Mouse (Mus musculus) spleen, postnatal 10 days (tissue): ENCODE data around the gene Fat3.

ENCODE experiments used
- DNase-seq, 2 experiments: peaks; one replicate each; pipeline ENCODE4 v3.0.0; 2021 to 2022; ENCODE audit warnings: low spot score in 2 of 2

The Fat3 gene

DNA sequence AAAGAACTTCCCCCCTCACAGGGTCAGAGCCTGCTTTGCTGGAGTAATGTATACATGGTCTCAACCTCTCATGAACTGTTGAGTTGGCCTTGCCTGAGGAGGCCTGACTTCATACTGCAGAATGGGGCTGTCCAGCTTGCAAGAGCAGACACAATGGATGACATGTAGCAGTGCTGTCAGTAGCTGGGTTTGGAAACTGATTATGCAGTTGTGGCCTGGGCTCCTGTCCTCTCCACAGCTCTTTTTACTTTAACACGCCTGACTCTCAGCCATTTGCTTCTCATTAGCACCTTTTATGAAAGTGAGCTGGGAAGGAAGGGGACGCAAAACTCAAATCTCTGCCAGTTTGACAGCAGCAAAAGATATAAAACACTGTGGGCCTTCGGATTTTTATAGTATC, 356.4 kb downstream of the Fat3 start:
- no peak for DNase-seq

DNA sequence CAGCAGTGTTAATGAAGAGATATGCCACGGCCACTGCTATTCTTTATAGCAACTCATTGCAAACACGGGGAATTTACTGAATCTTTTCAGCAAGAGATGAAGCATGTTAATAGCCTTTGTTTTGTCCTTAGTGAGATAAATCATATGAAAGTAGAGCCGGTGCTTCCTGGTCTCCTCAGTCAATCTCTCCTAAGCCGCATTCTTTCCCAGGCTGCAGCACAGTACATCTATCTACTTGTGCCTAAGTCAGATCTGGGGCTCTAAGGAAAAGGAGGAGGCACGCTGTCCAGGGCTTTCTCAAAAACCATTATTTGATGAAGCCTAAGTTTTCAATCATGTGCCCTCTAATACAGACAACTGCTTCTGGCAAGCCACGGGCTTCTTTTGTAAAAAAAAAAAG, 361.8 kb downstream of the Fat3 start:
- DNase-seq: no peak

DNA sequence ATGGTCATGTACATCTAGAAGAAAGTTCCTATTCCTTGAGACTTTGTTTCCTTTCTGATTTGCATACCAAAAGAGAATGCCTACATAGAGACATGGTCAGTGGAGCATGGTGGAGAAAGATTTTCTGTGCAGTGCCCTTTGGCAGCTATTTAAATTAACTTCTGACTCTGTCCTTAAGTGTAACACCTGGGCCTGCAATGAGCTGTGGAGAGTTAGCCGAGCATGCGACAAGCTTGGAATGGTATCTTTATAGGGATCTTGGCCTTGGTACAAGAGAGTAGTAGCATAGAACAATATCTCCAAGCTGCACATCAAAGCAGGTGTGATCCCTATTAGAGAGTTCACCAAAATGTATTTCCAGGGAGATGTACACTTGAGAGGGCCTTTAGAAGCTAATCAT, 368.0 kb downstream of the Fat3 start:
- DNase-seq: no peak

DNA sequence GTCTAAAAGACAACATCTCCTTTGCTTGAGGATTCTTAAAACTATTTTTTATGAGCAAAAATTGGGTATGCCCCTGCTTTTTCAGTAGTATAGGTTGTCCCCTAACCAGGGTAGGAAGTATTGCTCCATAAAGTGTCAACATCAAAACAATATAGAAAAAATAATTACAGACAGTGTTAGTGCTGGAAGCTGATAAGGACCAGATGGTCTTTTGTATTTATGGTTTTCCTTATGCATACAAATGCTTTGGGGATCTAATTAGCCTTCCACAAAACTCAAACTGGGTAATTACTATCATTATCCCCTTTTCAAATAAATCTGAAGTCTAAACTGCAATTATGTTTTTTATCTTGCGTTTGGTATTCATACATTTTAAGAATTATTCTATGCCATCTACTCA, 368.5 kb downstream of the Fat3 start:
- DNase-seq: no peak

DNA sequence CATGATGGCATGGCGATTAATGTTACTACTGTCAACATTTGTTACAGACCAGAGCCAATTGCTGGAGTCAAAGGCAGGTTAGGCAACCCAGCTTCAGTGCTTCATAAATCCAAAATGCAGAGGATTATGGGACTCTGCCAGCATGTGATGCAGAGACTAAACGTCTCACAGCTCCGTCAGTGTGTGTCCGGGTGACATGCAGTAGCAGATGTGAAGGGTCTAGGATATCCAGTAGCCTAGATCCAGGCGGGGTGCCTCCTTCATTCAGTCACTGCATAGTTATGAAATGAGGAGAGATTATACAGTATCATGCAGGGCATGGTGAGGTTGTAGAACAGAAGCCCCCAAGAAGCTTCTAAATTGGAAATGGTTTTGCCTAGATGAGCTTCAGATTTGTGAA, 379.3 kb downstream of the Fat3 start:
- no peak for DNase-seq

DNA sequence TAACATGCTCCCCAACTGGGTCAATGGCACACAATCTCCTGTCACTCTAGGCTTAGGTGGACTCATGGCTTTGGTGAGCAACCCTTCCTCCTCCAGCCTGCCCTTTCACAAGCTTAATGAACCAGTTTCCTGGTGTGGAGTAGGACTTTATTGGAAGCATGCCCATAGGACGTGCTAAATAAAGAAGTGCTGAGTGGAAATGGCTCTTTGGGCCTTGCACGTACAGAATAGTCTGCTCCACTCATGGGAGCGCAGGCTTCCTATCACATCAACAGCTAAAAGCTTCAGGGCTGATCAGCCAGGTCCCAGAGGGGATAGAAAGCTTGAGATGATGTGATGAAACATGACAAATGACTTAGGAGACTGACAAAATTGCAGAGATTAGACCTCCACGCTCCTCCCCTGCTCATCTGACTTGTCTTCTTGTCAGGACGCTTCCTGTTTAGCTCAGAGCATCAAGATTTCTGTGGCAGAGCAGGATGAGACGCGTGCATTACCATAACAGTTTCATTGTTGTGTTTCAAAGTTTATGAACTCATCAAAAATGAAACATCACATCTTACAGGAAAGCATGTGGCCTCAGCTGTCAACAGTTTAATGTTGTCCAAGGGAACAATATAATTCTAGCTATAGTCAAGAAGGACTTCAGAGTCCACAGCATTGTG, 386.1 kb downstream of the Fat3 start:
- DNase-seq: no peak

DNA sequence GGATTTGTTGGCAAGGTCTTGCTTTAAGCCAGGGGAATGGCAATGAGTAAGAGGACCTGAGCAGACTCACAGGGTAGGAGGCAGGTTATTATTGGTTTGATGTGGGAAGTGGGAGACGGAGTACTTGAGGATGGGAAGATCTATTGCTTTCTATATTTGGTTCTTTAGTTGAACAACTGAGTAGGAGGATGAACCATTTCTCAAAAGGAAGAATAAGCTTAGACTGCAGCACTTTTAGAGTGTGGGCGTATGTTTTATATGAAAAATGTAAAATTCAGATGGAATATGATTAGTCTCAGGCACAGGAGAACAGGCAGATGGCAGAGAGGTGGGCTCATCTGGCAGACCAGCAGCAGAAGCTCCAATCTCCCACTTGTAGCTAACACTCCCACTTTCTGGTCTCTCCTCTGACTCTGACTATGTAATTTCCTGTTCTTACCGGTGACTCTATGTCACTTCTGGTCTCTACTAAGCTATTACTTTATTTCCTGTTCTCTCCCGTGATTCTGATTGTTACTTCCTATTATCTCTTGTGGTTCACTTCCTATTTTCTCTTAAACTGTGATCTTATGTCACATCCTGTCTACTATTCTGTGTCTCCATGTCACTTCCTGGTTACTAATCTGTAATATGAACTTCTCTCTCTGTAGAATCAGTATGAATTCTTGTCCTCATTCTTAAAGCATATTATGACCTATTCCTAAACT, 387.0 kb downstream of the Fat3 start:
- DNase-seq: no peak

DNA sequence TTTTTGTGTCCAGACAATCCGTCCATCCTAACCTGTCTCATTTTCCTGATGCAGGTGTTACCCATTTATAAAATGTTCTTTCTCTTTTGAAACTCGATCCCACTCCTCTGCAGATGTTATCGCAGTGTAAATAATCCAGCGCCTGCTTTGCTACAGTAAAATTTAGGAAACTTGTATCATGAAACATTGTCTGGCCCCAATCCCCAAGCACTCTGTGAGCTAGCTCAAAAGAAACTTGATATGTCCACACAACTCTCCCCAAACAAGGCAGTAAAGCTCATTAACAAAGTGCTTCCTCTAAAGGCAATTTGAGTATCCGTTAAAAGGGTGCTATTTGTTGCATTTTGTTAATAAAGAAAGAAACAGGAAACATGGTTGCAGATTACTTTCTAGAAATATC, 393.2 kb downstream of the Fat3 start:
- DNase-seq: no peak

DNA sequence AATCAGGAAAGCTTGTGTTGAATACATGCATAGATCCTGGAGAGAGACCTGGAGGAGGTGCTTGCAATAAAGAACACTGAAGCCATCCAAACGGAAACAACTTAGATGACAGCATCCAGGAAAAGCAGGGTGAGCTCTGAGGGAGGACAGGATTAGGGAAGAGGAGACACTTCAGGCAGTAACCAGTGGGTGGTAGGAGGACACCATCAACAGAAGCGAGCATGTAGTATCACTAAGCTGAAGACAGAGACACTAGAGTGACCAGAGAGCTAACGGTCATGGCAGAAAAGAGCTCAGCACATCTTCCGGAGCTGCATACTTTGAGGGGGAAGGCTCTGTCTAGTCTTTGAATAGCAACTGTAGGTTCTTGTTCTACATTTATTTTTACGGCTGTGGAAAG, 393.7 kb downstream of the Fat3 start:
- DNase-seq: no peak

DNA sequence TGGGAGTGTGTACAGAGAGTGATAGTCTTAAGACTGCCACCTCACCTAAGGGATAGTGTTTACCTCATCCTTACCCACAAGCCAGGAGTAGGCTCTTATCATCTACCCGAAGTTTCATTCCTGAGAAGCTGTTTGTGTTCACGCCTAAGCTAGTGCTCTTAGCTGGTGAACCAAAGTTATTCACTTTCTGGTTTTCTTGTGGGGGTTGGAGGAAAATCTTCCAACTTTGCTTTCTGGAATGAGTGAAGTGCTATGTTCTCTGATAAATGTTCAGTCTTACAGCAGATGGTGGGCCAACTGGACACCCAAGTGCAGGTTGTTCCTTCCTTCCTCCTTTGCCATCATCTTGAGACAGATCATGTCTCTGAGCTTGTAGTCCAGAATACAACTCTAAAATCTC, 402.5 kb downstream of the Fat3 start:
- DNase-seq: no peak

DNA sequence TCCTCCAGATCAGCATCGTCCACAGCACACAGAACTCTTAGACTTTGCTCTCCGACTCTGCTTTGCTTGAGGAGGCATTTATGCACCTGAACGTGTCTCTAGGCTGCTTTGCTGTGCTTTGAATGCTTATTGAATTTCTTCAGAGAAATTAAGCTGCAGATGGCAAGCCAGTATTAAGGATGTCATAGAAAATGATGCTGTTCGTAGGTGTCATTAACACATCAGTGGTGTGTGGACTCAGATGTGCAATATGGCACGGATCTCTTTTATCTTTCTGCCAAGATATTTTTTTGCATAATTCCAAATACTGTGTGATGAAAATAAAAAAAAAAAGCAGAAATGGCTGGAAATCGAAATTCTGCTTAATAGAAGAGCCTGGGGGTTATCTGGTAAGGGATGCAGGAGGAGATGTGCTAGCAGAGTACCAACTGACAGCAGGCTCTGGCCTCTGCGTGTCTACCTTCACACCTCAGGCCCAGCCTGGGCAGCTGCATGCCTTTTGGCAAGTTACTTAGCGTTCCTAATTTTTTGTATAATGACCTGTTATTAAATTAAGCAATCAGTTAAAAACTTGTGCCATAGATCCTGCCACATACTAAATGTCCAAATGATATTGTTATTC, 407.9 kb downstream of the Fat3 start:
- DNase-seq: no peak

DNA sequence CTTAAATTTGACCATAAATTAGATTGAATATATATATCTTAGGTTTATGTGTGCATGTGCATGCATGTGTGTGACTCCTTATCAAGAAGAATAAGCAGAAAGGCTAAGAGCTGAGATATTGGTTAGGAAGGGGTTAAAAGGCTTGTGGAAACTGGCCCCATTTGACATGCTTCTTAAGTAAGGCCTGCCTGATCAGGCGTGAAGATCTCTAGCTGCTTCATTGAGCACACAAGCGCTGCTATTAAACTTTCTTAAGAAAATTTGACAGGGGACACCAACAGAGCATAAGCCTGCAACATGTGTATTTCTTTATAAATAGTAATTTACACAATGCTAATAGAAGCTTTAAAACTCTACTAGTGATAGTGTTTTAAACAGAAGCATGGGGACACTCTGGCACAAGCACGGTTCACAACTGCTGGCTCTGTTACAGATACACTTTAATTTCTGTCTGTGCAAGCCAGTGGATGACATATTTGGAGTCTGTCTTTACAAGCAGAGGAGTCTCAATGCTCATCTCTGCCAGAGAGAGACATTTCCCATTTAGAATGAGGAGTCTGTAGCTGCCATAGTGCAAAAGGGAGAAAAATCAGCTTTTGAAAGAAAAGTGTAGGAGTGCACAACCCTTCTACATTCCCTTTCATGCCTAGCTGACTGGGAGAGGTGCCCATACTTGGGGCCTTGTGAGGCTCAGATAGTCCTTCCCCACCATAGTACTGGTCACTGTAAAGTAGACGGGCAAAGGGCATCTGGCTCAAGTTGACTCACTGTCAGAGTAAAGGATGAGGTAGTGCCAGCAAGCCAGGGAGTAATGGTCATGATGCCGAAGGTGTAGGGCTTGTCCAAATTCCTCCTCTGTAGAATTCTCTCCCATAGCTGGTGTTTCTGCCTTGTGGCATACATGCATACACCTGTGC, 408.8 kb downstream of the Fat3 start:
- no peak for DNase-seq

DNA sequence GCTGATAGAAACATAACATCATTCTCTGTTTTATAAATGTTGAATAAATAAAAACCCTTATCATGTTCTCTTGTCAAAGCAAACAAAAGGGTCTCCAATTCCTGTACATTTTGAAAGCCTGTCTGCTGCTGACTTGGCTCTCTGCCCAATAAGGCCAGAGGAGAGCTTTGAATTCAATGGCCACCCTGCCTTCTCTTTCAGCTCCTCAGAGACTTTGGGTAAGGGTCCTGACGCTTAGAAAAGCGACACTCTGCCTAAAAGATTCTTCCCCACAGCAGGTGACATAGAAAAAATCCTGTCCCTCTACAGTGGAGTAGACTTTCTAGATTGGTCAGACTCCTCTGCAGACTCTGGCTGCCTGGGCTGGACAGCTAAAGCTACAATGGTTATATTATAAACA, 421.8 kb downstream of the Fat3 start:
- no peak for DNase-seq

DNA sequence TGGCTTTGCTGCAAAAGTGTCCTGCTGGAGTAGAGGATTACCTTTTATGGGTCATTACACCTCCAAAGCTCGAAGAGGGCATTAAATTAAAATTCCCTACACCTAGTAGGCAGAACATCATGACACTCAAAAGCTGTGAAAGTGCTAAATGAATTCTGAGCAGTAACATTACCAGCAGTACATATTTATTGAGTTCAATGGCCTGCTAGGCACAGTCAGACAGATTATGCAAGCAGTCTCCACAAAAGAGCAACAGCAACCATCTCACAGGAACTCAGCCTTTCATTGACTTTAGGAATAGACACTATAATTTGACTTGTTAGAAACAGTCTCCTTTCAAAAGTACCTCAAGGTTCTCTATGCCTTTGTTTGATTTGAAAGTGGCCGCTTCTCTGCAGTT, 426.4 kb downstream of the Fat3 start:
- DNase-seq: no peak

DNA sequence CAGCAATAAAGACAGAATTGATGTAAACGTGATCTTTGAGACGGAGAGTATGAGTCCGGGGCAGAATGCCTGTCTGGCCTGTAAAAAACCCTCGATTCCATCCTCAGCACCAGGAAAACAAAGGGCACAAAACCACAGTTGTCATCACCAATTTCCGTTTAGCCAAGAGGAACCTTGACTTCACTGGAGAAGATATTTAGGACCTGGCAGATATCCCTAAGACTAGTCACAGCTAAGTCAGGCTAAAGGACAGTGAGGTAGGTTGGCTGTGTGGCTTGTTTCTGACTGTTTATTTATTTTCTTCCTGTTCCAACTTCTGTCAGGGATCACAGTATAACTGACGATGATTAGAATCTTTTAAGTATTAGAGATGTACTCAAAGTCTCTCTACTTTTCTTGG, 427.0 kb downstream of the Fat3 start:
- DNase-seq: no peak

DNA sequence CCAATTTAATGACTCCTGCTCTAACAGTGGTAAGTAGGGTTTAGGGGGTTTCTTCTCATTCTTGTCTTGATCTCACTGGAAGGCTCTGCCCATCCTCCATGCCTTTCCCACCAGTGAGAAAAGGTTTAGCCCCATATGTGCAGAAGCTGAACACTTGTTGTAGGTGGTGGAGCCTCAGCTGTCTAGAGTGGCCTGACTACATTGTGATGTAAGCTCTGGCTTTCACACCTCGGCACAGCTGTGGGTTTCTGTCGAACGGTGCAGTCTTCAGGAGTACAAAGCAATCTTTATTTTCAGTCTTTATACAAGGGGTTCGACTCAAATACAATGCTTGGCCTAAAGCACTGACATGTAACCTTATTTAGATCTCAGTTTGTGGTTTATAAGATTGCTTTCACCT, 437.6 kb downstream of the Fat3 start:
- DNase-seq: no peak

DNA sequence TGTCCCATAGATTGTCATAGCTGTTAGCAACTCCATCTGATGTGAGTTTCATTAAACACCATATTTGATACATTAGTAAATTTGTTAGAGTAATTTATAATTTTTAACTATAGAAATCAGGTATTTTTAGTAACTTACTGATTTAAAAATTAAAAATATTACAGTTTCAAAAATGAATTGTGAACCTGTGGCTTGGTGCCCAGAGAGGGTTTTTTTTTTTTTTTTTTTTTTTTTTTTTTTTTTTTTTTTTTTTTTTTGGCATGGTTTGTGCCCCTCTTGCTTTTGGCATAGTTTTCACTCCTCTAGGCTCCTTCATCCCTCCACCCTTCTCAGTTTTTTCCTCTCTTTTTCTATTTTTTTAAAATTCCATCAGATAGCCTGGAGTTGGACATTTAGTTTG, 438.6 kb downstream of the Fat3 start:
- no peak for DNase-seq

DNA sequence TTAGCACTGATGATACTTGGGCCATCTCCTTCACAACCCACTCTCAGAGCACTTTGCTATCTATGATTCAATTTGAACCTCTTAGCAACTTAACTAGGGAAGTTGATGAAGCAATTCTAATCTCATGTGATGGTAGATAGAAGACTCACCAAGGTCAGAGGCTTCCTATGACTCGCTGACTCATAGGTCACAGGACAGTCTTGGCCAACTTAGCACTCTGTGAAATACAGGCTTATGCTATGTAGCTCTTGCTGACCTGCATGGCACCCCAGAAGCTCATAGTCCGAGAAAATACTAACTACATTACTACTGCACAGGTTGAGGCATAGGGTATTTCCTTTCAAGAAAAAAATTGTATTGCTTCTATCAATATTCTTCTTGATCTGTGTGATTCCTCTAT, 454.4 kb downstream of the Fat3 start:
- DNase-seq: no peak

DNA sequence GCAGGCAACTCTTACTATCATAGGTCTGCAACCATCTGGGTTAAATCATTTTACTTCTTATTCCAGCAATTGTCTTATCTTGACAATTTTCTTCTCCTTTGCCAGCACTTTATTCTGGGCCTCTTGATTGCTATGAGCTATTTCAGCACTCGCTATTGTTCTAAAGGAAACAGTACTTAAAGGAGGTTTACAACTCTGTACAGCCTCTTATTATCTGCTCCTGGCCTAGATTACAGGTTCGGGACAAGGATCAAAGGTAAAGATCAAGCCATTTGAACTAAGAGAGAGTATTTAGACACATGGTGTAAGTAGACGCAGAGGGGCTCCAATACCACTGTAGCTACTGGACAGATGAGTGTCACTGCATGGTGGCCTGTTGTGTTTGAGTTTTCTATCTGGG, 463.7 kb downstream of the Fat3 start:
- DNase-seq: no peak

DNA sequence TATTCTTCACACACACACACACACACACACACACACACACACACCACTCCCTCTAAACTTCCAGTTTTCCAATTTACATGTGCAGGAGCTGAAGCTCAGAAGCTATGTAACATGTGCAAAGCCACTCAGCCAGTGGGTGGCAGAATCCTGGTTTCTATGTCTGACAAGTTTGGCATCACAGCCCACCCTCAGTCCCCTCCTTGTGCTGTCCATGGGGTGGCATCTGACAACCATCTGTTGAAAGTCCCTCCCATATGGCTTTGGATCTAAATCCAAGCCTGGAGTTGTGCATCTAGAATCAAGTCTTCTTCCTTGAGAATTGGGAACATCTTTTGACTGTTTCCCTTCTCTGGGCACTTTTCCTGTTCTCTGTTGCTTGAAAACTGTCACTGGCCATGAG, 464.7 kb downstream of the Fat3 start:
- no peak for DNase-seq

DNA sequence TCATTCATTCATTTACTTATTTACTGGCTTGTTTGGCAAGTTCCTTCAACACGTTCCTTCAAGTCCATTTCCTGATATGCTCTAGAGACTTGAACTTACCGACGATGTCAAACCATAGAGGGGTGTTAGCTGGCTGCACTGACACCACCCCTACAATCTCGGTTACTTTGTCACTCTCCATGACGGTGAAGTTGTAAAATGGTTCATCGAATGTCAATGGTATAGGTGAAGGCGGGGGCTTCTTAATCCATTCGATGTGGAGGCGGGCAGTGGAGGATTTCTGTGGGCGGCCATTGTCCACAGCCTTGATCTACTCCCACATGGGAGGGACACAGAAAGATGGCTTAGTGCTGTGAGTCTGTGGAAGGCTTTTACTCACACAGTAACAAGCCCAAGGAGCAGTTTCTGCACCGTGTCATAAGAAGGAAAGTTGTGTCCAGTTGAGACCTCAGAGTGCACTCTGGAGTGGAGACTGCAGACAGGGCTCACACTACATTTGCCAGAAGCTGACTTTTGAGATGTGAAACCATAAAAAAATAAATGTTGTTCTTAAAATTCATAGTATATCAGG, 471.3 kb downstream of the Fat3 start:
- DNase-seq: no peak

DNA sequence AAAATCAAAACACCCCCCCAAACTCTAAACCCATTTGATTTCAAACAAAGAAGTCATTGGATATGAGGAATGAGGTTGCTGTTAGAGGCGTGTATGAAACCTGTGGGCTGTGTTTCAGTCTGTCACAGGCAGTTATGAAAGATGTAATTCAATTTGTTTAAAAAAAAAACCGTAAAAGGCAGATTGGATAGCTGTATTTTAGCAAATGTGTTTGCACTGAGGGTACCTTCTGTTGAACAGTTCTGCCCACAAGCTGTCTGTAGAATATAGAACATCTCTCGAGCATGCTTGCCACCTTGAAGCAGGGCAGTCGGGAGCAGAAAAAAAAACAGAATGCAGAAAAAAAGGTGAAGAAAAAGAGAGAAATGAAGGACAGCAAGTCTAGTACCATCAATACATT, 472.0 kb downstream of the Fat3 start:
- DNase-seq: no peak
